Mouse (Mus musculus): ENCODE data around the gene Gm45140. TPM values are rescaled to one million over a fixed set of nuclear protein-coding genes. Genes with fewer than 3 reads are reported as not detected.

Gm45140 gene
- polyA plus RNA-seq (2014; fragmentation: Nextera tagmentation; extraction: Ambion mirVana), result 1.9 and 3.9 TPM in 2 replicates

- peaks cover 5% of the 10 kb centered on the region; the same call in 1 of the 2 replicates for H3K4me1 ChIP-seq (ENCODE audit: control insufficient read depth, insufficient read depth, low read length)
- no peak within 1 kb of the TSS for H3K27ac ChIP-seq (ENCODE audit: low read depth, low read length)
- H3K9me3 ChIP-seq (ENCODE audit: control insufficient read depth, low read length), result no peaks in the 10 kb centered on the region
- no peak within 1 kb of the TSS for H3K4me3 ChIP-seq (ENCODE audit: low read depth, low read length)
- no peak within 1 kb of the TSS for H3K4me2 ChIP-seq (ENCODE audit: low read depth, low read length)
- H3K27me3 ChIP-seq (ENCODE audit: control insufficient read depth, insufficient read depth, low read length), result no peaks in the 10 kb centered on the region
- 96% methylated on average over 7 of the region's 7 CpGs for WGBS
- ATAC-seq (ENCODE audit: low read depth), result no peak
- H3K36me3 ChIP-seq (ENCODE audit: control insufficient read depth, insufficient read depth, low read length), result peaks cover 22% of the 10 kb centered on the region
- no peak within 1 kb of the TSS for H3K9ac ChIP-seq (replicated peaks; ENCODE audit: low read depth, low read length)
These were observed at the start of gene Gm45140 for GRCm38 (mm10) chr6:87835695-87836094. Gene Gm45140 (minus strand): TSS chr6:87835795.

GRCm38 (mm10) chr6:87882816-87883215 is 47.2 kb upstream of the Gm45140 start:
- WGBS, result 55% methylated on average over 4 of the region's 4 CpGs
- no peak overlapping the region for H3K4me3 ChIP-seq (ENCODE audit: low read depth, low read length)
- no peak for ATAC-seq (ENCODE audit: low read depth)
- no peak overlapping the region for H3K27ac ChIP-seq (ENCODE audit: low read depth, low read length)
- H3K27me3 ChIP-seq (ENCODE audit: control insufficient read depth, insufficient read depth, low read length), result no peaks in the 10 kb centered on the region
- no peaks in the 10 kb centered on the region for H3K9me3 ChIP-seq (ENCODE audit: control insufficient read depth, low read length)
- no peaks in the 10 kb centered on the region for H3K4me1 ChIP-seq (ENCODE audit: control insufficient read depth, insufficient read depth, low read length)
- no peak overlapping the region for H3K4me2 ChIP-seq (ENCODE audit: low read depth, low read length)
- no peak overlapping the region for H3K9ac ChIP-seq (replicated peaks; ENCODE audit: low read depth, low read length)
- H3K36me3 ChIP-seq (ENCODE audit: control insufficient read depth, insufficient read depth, low read length), result no peaks in the 10 kb centered on the region

- no peak overlapping the region for H3K4me2 ChIP-seq (ENCODE audit: low read depth, low read length)
- H3K9ac ChIP-seq (replicated peaks; ENCODE audit: low read depth, low read length), result no peak overlapping the region
- H3K4me3 ChIP-seq (ENCODE audit: low read depth, low read length), result no peak overlapping the region
- H3K9me3 ChIP-seq (ENCODE audit: control insufficient read depth, low read length), result no peaks in the 10 kb centered on the region
- no peak overlapping the region for H3K27ac ChIP-seq (ENCODE audit: low read depth, low read length)
- H3K4me1 ChIP-seq (ENCODE audit: control insufficient read depth, insufficient read depth, low read length), result no peaks in the 10 kb centered on the region
- H3K36me3 ChIP-seq (ENCODE audit: control insufficient read depth, insufficient read depth, low read length), result no peaks in the 10 kb centered on the region
- no peak for ATAC-seq (ENCODE audit: low read depth)
- 81% methylated on average over 3 of the region's 3 CpGs for WGBS
- no peaks in the 10 kb centered on the region for H3K27me3 ChIP-seq (ENCODE audit: control insufficient read depth, insufficient read depth, low read length)
These were observed 46.6 kb upstream of the Gm45140 start for GRCm38 (mm10) chr6:87882221-87882620.

- no peaks in the 10 kb centered on the region for H3K36me3 ChIP-seq (ENCODE audit: control insufficient read depth, insufficient read depth, low read length)
- 73% methylated on average over 3 of the region's 3 CpGs for WGBS
- H3K27me3 ChIP-seq (ENCODE audit: control insufficient read depth, insufficient read depth, low read length), result no peaks in the 10 kb centered on the region
- ATAC-seq (ENCODE audit: low read depth), result no peak
- no peak overlapping the region for H3K9ac ChIP-seq (replicated peaks; ENCODE audit: low read depth, low read length)
- H3K4me1 ChIP-seq (ENCODE audit: control insufficient read depth, insufficient read depth, low read length), result no peaks in the 10 kb centered on the region
- H3K4me2 ChIP-seq (ENCODE audit: low read depth, low read length), result no peak overlapping the region
- H3K27ac ChIP-seq (ENCODE audit: low read depth, low read length), result no peak overlapping the region
- no peaks in the 10 kb centered on the region for H3K9me3 ChIP-seq (ENCODE audit: control insufficient read depth, low read length)
- H3K4me3 ChIP-seq (ENCODE audit: low read depth, low read length), result no peak overlapping the region
These were observed 44.0 kb upstream of the Gm45140 start for GRCm38 (mm10) chr6:87879628-87880027.

GRCm38 (mm10) chr6:87879010-87879409 is 43.4 kb upstream of the Gm45140 start:
- Histone ChIP-seq H3K4me2 (ENCODE audit: low read depth, low read length) (no peak overlapping the region), H3K4me1 (ENCODE audit: control insufficient read depth, insufficient read depth, low read length) (no peaks in the 10 kb centered on the region), H3K27me3 (ENCODE audit: control insufficient read depth, insufficient read depth, low read length) (no peaks in the 10 kb centered on the region), H3K9me3 (ENCODE audit: control insufficient read depth, low read length) (no peaks in the 10 kb centered on the region), H3K9ac (replicated peaks; ENCODE audit: low read depth, low read length) (no peak overlapping the region), H3K27ac (ENCODE audit: low read depth, low read length) (no peak overlapping the region), H3K36me3 (ENCODE audit: control insufficient read depth, insufficient read depth, low read length) (no peaks in the 10 kb centered on the region), H3K4me3 (ENCODE audit: low read depth, low read length) (no peak overlapping the region)
- WGBS, result 59% methylated on average over 4 of the region's 4 CpGs
- no peak for ATAC-seq (ENCODE audit: low read depth)

- Histone ChIP-seq H3K9ac (replicated peaks; ENCODE audit: low read depth, low read length) (no peak overlapping the region), H3K4me1 (ENCODE audit: control insufficient read depth, insufficient read depth, low read length) (no peaks in the 10 kb centered on the region), H3K9me3 (ENCODE audit: control insufficient read depth, low read length) (no peaks in the 10 kb centered on the region), H3K4me3 (ENCODE audit: low read depth, low read length) (no peak overlapping the region), H3K27me3 (ENCODE audit: control insufficient read depth, insufficient read depth, low read length) (no peaks in the 10 kb centered on the region), H3K36me3 (ENCODE audit: control insufficient read depth, insufficient read depth, low read length) (no peaks in the 10 kb centered on the region), H3K27ac (ENCODE audit: low read depth, low read length) (no peak overlapping the region), H3K4me2 (ENCODE audit: low read depth, low read length) (no peak overlapping the region)
- no peak for ATAC-seq (ENCODE audit: low read depth)
- 77% methylated on average over 13 of the region's 13 CpGs for WGBS
These were observed 40.6 kb upstream of the Gm45140 start for GRCm38 (mm10) chr6:87876068-87876643.

- no peak for ATAC-seq (ENCODE audit: low read depth)
- Histone ChIP-seq H3K4me2 (ENCODE audit: low read depth, low read length) (no peak overlapping the region), H3K36me3 (ENCODE audit: control insufficient read depth, insufficient read depth, low read length) (no peaks in the 10 kb centered on the region), H3K9me3 (ENCODE audit: control insufficient read depth, low read length) (no peaks in the 10 kb centered on the region), H3K27me3 (ENCODE audit: control insufficient read depth, insufficient read depth, low read length) (no peaks in the 10 kb centered on the region), H3K27ac (ENCODE audit: low read depth, low read length) (no peak overlapping the region), H3K4me3 (ENCODE audit: low read depth, low read length) (no peak overlapping the region), H3K4me1 (ENCODE audit: control insufficient read depth, insufficient read depth, low read length) (no peaks in the 10 kb centered on the region), H3K9ac (replicated peaks; ENCODE audit: low read depth, low read length) (no peak overlapping the region)
- WGBS, result 88% methylated on average over 7 of the region's 7 CpGs
These were observed 40.0 kb upstream of the Gm45140 start for GRCm38 (mm10) chr6:87875562-87875961.

GRCm38 (mm10) chr6:87875083-87875482 is 39.5 kb upstream of the Gm45140 start:
- WGBS, result 97% methylated on average over 1 of the region's 1 CpGs

GRCm38 (mm10) chr6:87873963-87874362 is 38.4 kb upstream of the Gm45140 start:
- Histone ChIP-seq H3K4me2 (ENCODE audit: low read depth, low read length) (no peak overlapping the region), H3K4me3 (ENCODE audit: low read depth, low read length) (no peak overlapping the region), H3K4me1 (ENCODE audit: control insufficient read depth, insufficient read depth, low read length) (no peaks in the 10 kb centered on the region), H3K27ac (ENCODE audit: low read depth, low read length) (no peak overlapping the region), H3K27me3 (ENCODE audit: control insufficient read depth, insufficient read depth, low read length) (no peaks in the 10 kb centered on the region), H3K36me3 (ENCODE audit: control insufficient read depth, insufficient read depth, low read length) (no peaks in the 10 kb centered on the region), H3K9me3 (ENCODE audit: control insufficient read depth, low read length) (no peaks in the 10 kb centered on the region), H3K9ac (replicated peaks; ENCODE audit: low read depth, low read length) (no peak overlapping the region)
- 87% methylated on average over 2 of the region's 2 CpGs for WGBS
- no peak for ATAC-seq (ENCODE audit: low read depth)

More at GRCm38 (mm10) chr6:87875083-87875482, 39.5 kb upstream of the Gm45140 start:
- H3K9me3 ChIP-seq (ENCODE audit: control insufficient read depth, low read length), result no peaks in the 10 kb centered on the region
- no peaks in the 10 kb centered on the region for H3K36me3 ChIP-seq (ENCODE audit: control insufficient read depth, insufficient read depth, low read length)
- ATAC-seq (ENCODE audit: low read depth), result no peak
- no peak overlapping the region for H3K9ac ChIP-seq (replicated peaks; ENCODE audit: low read depth, low read length)
- H3K4me1 ChIP-seq (ENCODE audit: control insufficient read depth, insufficient read depth, low read length), result no peaks in the 10 kb centered on the region
- no peaks in the 10 kb centered on the region for H3K27me3 ChIP-seq (ENCODE audit: control insufficient read depth, insufficient read depth, low read length)
- no peak overlapping the region for H3K4me3 ChIP-seq (ENCODE audit: low read depth, low read length)
- H3K4me2 ChIP-seq (ENCODE audit: low read depth, low read length), result no peak overlapping the region
- no peak overlapping the region for H3K27ac ChIP-seq (ENCODE audit: low read depth, low read length)
